Mouse (Mus musculus): ENCODE measurements at regions not wholly inside any gene's neighbourhood (a gene's known extent, or its start where the extent isn't known, plus 50 kb on each side); places are given as distances from the start of the nearest gene placed in this dataset.

GRCm38 (mm10) chr14:74538187-74538586 lies 102.5 kb upstream of the Htr2a start:
- TF ChIP-seq POLR2A (IDR thresholded peaks at IDR 0.05; ENCODE audit: borderline replicate concordance, low read depth, low read length): no peak
- TF ChIP-seq CTCF (IDR thresholded peaks at IDR 0.05; ENCODE audit: low read depth, low read length): no peak
- no peak overlapping the region for H3K27ac ChIP-seq (ENCODE audit: insufficient read depth, low read depth, low read length)

DNA sequence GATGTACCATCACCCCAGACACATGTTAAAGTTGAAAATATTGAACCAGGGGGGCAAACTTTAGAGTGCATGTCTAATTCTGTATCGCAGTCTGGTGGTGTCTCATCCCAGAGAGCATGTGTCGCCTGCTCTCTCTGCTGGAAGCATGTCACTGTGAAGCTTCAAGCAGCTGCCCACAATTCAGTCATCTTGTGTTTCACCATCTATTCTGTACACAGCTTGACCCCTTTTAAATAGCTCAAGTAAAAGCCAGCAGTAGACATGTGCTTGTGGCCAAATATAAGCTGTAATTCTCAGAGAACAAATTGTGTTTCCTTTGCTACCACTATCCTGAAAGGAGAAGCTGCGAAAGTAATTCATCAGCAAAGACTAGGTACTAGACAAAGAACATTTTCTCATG lies 96.6 kb upstream of the Htr2a start:
- Histone ChIP-seq H3K27ac (ENCODE audit: insufficient read depth, low read depth, low read length) (no peak overlapping the region), H3K4me1 (ENCODE audit: control insufficient read depth, insufficient read depth, low read length) (peaks cover 11% of the 10 kb centered on the region), H3K4me3 (ENCODE audit: insufficient read depth, low read length) (no peak overlapping the region)
- TF ChIP-seq CTCF (IDR thresholded peaks at IDR 0.05; ENCODE audit: low read depth, low read length): no peak
- TF ChIP-seq POLR2A (IDR thresholded peaks at IDR 0.05; ENCODE audit: borderline replicate concordance, low read depth, low read length): no peak

More at GRCm38 (mm10) chr14:74538187-74538586, 102.5 kb upstream of the Htr2a start:
- no peak overlapping the region for H3K4me3 ChIP-seq (ENCODE audit: insufficient read depth, low read length)
- no peaks in the 10 kb centered on the region for H3K4me1 ChIP-seq (ENCODE audit: control insufficient read depth, insufficient read depth, low read length)

DNA sequence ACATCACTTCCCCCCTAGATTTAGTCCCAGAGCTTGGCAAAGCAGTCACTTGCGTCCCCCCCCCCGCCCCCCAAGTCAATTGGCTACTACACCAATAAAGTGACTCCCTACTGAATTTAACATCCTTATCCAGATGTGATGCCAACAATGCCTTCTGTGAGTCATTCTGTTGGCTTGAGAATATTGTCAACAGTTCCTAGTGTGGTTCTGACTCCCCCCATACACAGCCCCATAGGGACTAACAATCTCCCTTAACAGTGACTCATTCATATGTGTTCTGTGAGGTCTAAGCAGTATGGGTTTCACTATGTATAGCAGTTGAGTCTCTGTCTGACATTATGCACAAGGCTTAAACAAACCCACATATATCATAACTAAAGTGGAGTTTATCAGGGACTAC lies 89.5 kb upstream of the Htr2a start:
- Histone ChIP-seq H3K4me3 (ENCODE audit: insufficient read depth, low read length) (no peak overlapping the region), H3K4me1 (ENCODE audit: control insufficient read depth, insufficient read depth, low read length) (no peaks in the 10 kb centered on the region), H3K27ac (ENCODE audit: insufficient read depth, low read depth, low read length) (no peak overlapping the region)
- TF ChIP-seq POLR2A (IDR thresholded peaks at IDR 0.05; ENCODE audit: borderline replicate concordance, low read depth, low read length): no peak
- TF ChIP-seq CTCF (IDR thresholded peaks at IDR 0.05; ENCODE audit: low read depth, low read length): no peak

- TF ChIP-seq CTCF (IDR thresholded peaks at IDR 0.05; ENCODE audit: low read depth, low read length) (no peak), POLR2A (IDR thresholded peaks at IDR 0.05; ENCODE audit: borderline replicate concordance, low read depth, low read length) (no peak)
- Histone ChIP-seq H3K4me1 (ENCODE audit: control insufficient read depth, insufficient read depth, low read length) (no peaks in the 10 kb centered on the region), H3K27ac (ENCODE audit: insufficient read depth, low read depth, low read length) (no peak overlapping the region), H3K4me3 (ENCODE audit: insufficient read depth, low read length) (no peak overlapping the region)
Measured at GRCm38 (mm10) chr14:74553636-74554035, 87.0 kb upstream of the Htr2a start.

DNA sequence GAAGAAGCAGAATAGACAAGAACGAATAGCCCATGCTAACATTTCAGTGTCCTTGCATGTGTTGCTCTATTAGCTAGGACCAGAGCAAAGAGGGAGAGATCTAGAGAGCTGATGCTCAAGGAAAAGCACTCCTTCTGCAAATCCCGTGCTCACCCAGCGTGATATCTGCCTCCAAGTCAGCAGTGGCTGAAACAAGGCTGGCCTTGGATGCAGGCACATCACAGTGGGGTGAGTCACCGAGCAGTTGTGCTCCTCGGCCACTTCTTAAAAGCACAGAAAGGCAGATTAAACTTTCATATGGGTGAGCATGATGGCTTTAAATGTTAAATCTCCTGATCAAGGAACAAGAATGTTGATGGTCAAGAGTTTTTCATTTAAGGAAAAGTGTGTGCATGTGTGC lies 82.3 kb upstream of the Htr2a start:
- Histone ChIP-seq H3K27ac (ENCODE audit: insufficient read depth, low read depth, low read length) (no peak overlapping the region), H3K4me1 (ENCODE audit: control insufficient read depth, insufficient read depth, low read length) (no peaks in the 10 kb centered on the region), H3K4me3 (ENCODE audit: insufficient read depth, low read length) (no peak overlapping the region)
- TF ChIP-seq POLR2A (IDR thresholded peaks at IDR 0.05; ENCODE audit: borderline replicate concordance, low read depth, low read length) (no peak), CTCF (IDR thresholded peaks at IDR 0.05; ENCODE audit: low read depth, low read length) (no peak)

Data from bone marrow macrophage, adult 2 months (primary cell).